Mouse (Mus musculus) heart, embryonic 16.5 days (tissue): ENCODE measurements at regions not wholly inside any gene's neighbourhood (a gene's known extent, or its start where the extent isn't known, plus 50 kb on each side); places are given as distances from the start of the nearest gene placed in this dataset.

Source experiments
- ATAC-seq: fragments of 200-750 bp; cut with Nextera tagmentation; replicated peaks from 2 replicates; pipeline ENCODE4 v1.8.0; 2017; ENCODE audit warnings: moderate number of reproducible peaks; ENCODE audit not compliant: insufficient read depth, low FRiP score; ENCODE audit errors: extremely low read depth
- H3K27ac ChIP-seq: fragments of 300-500 bp; sonication (generic); 2 replicates; pipeline ENCODE4 v1.5.1; 2014; ENCODE audit warnings: mild to moderate bottlenecking, low read length, control low read depth, moderate library complexity
- H3K27me3 ChIP-seq: fragments of 300-500 bp; sonication (generic); 2 replicates; pipeline ENCODE4 v1.6.1; 2014; ENCODE audit warnings: low read length, mixed read lengths; ENCODE audit not compliant: control insufficient read depth, insufficient read depth
- H3K36me3 ChIP-seq: fragments of 300-500 bp; sonication (generic); 2 replicates; pipeline ENCODE4 v1.6.1; 2014; ENCODE audit not compliant: control insufficient read depth, insufficient read depth
- H3K4me1 ChIP-seq: fragments of 300-500 bp; sonication (generic); 2 replicates; pipeline ENCODE4 v1.6.1; 2014; ENCODE audit warnings: low read length, mixed read lengths; ENCODE audit not compliant: control insufficient read depth, insufficient read depth
- H3K4me2 ChIP-seq: fragments of 300-500 bp; sonication (generic); 2 replicates; pipeline ENCODE4 v1.6.1; 2014; ENCODE audit warnings: low read depth, mild to moderate bottlenecking, control low read depth, low read length
- H3K4me3 ChIP-seq: fragments of 300-500 bp; sonication (generic); 2 replicates; pipeline ENCODE4 v1.5.1; 2014; ENCODE audit warnings: mild to moderate bottlenecking, control low read depth, low read length
- H3K9ac ChIP-seq: fragments of 300-500 bp; sonication (generic); 2 replicates; pipeline ENCODE4 v1.6.1; 2014; ENCODE audit warnings: low read length, control low read depth
- H3K9me3 ChIP-seq: fragments of 300-500 bp; sonication (generic); replicated peaks from 2 replicates; pipeline ENCODE4 v1.6.1; 2016; ENCODE audit warnings: low read length; ENCODE audit not compliant: control insufficient read depth
- WGBS: fragments of 180-500 bp; shearing (Covaris S2); extraction: QIAGEN DNeasy Blood & Tissue Kit; methylation state at CpG from one replicate; pipeline ENCODE4 v1.1.7; 2014; 5-methylcytosine and 5-hydroxymethylcytosine counted together

GRCm38 (mm10) chr2:149748240-149748822, 80.7 kb upstream of the Syndig1 start:
- no peak for ATAC-seq
- WGBS = 79% methylated on average over 9 of the region's 9 CpGs

GRCm38 (mm10) chr2:149759151-149759550, 69.9 kb upstream of the Syndig1 start:
- Histone ChIP-seq H3K27ac (no peak overlapping the region), H3K4me2 (no peak overlapping the region), H3K4me3 (no peak overlapping the region), H3K4me1 (no peaks in the 10 kb centered on the region), H3K9me3 (no peaks in the 10 kb centered on the region), H3K27me3 (no peaks in the 10 kb centered on the region), H3K36me3 (no peaks in the 10 kb centered on the region), H3K9ac (no peak overlapping the region)
- no peak for ATAC-seq
- WGBS = 68% methylated on average over 4 of the region's 4 CpGs

More at GRCm38 (mm10) chr2:149748240-149748822, 80.7 kb upstream of the Syndig1 start:
- Histone ChIP-seq H3K36me3 (no peaks in the 10 kb centered on the region), H3K27me3 (no peaks in the 10 kb centered on the region), H3K9ac (no peak overlapping the region), H3K4me1 (no peaks in the 10 kb centered on the region), H3K4me3 (no peak overlapping the region), H3K27ac (no peak overlapping the region), H3K4me2 (no peak overlapping the region), H3K9me3 (no peaks in the 10 kb centered on the region)

- Histone ChIP-seq H3K4me2 (no peak overlapping the region), H3K4me1 (no peaks in the 10 kb centered on the region), H3K9me3 (no peaks in the 10 kb centered on the region), H3K9ac (no peak overlapping the region), H3K36me3 (no peaks in the 10 kb centered on the region), H3K4me3 (no peak overlapping the region), H3K27ac (no peak overlapping the region), H3K27me3 (no peaks in the 10 kb centered on the region)
- ATAC-seq = no peak
- WGBS = 63% methylated on average over 1 of the region's 1 CpGs
These were observed 65.1 kb upstream of the Syndig1 start for GRCm38 (mm10) chr2:149763864-149764263.

- Histone ChIP-seq H3K36me3 (no peaks in the 10 kb centered on the region), H3K4me1 (no peaks in the 10 kb centered on the region)
- 57% methylated on average over 1 of the region's 1 CpGs for WGBS
These were observed 61.0 kb upstream of the Syndig1 start for GRCm38 (mm10) chr2:149768027-149768426.

GRCm38 (mm10) chr2:149768551-149768950, 60.5 kb upstream of the Syndig1 start:
- Histone ChIP-seq H3K9me3 (no peaks in the 10 kb centered on the region), H3K27ac (no peak overlapping the region), H3K36me3 (no peaks in the 10 kb centered on the region), H3K4me2 (no peak overlapping the region), H3K4me1 (no peaks in the 10 kb centered on the region), H3K9ac (no peak overlapping the region), H3K4me3 (no peak overlapping the region), H3K27me3 (no peaks in the 10 kb centered on the region)
- WGBS = 74% methylated on average over 2 of the region's 2 CpGs
- no peak for ATAC-seq

More at GRCm38 (mm10) chr2:149768027-149768426, 61.0 kb upstream of the Syndig1 start:
- Histone ChIP-seq H3K27ac (no peak overlapping the region), H3K9me3 (no peaks in the 10 kb centered on the region), H3K4me3 (no peak overlapping the region), H3K4me2 (no peak overlapping the region), H3K9ac (no peak overlapping the region), H3K27me3 (no peaks in the 10 kb centered on the region)
- no peak for ATAC-seq

- no peak overlapping the region for H3K27ac ChIP-seq
- WGBS = 79% methylated on average over 3 of the region's 3 CpGs
- no peaks in the 10 kb centered on the region for H3K9me3 ChIP-seq
- no peak overlapping the region for H3K9ac ChIP-seq
- ATAC-seq = no peak
- H3K4me3 ChIP-seq = no peak overlapping the region
- no peaks in the 10 kb centered on the region for H3K27me3 ChIP-seq
- no peaks in the 10 kb centered on the region for H3K36me3 ChIP-seq
- H3K4me1 ChIP-seq = no peaks in the 10 kb centered on the region
- no peak overlapping the region for H3K4me2 ChIP-seq
These were observed 51.7 kb upstream of the Syndig1 start for GRCm38 (mm10) chr2:149777316-149777715.
